Comparison of ENCODE assay signal across 10 mouse cellular contexts in the genomic region with DNA sequence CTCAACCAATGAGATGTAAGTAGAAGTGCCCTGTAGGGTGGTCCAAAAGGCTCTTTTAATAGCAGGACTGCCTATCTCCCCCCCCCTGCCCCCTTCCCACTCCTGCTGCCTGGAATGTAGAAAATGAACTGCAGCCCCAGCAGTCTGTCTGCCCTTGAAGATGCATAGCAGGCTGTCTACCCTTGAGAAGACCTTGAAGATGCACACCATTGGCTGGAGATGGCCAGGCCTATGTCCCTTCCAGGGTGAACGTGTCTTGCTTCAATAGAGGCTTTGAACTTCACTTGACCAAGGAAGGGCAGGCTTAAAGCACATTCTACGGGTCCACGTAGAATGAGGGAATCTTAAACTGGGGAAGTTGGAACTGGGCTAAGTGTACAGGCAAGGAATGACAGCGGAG.
"Had no signal": no experiment of that assay in that cellular context is flagged by ENCODE, and none has a peak within 500 bp of the region (broad histone marks: within the 10 kb centered on the region; RNA-seq: fewer than 3 reads in every experiment).

No protein-coding gene starts in this region.

- H3K4me1 ChIP-seq: midbrain, embryonic 13.5 days; neural tube, embryonic 12.5 days had no signal

- H3K4me2 ChIP-seq: limb, embryonic 13.5 days; midbrain, embryonic 13.5 days; neural tube, embryonic 12.5 days had no signal

- H3K4me3 ChIP-seq: limb, embryonic 13.5 days; midbrain, embryonic 13.5 days; myocyte; neural tube, embryonic 12.5 days had no signal

- H3K9ac ChIP-seq: limb, embryonic 13.5 days; liver, embryonic 14.5 days; midbrain, embryonic 13.5 days; neural tube, embryonic 12.5 days had no signal

- ATAC-seq: midbrain, embryonic 13.5 days had no signal

- H3K27me3 ChIP-seq: limb, embryonic 13.5 days; midbrain, embryonic 13.5 days; neural tube, embryonic 12.5 days had no signal

- H3K27ac ChIP-seq: limb, embryonic 13.5 days; liver, embryonic 14.5 days; midbrain, embryonic 13.5 days; neural tube, embryonic 12.5 days; stomach, postnatal 0 days had no signal

- DNase-seq: kidney, postnatal 10 days; left cerebral cortex, postnatal 4 days; lung, adult 18-20 months; thymus, postnatal 4 days had no signal
